Mouse (Mus musculus): ENCODE measurements around the gene Nsdhl.

Nsdhl gene

GRCm38 (mm10) chrX:72995542-72995941 lies 77.2 kb downstream of the Nsdhl start:
- no peak for DNase-seq (ENCODE audit: low read depth, low spot score)

- no peak for DNase-seq (ENCODE audit: low read depth, low spot score)
These were observed 84.8 kb downstream of the Nsdhl start for GRCm38 (mm10) chrX:73003110-73003509.

- no peak for DNase-seq (ENCODE audit: low read depth, low spot score)
These were observed 87.3 kb downstream of the Nsdhl start for GRCm38 (mm10) chrX:73005678-73006077.

- DNase-seq (ENCODE audit: low read depth, low spot score) = peak; percentile 95
These were observed 89.5 kb downstream of the Nsdhl start for GRCm38 (mm10) chrX:73007597-73008479.

Data from CD4-positive, CD25-positive, alpha-beta regulatory T cell, adult 2 months (primary cell).